ENCODE assay signal across 8 mouse cellular contexts in the genomic region with DNA sequence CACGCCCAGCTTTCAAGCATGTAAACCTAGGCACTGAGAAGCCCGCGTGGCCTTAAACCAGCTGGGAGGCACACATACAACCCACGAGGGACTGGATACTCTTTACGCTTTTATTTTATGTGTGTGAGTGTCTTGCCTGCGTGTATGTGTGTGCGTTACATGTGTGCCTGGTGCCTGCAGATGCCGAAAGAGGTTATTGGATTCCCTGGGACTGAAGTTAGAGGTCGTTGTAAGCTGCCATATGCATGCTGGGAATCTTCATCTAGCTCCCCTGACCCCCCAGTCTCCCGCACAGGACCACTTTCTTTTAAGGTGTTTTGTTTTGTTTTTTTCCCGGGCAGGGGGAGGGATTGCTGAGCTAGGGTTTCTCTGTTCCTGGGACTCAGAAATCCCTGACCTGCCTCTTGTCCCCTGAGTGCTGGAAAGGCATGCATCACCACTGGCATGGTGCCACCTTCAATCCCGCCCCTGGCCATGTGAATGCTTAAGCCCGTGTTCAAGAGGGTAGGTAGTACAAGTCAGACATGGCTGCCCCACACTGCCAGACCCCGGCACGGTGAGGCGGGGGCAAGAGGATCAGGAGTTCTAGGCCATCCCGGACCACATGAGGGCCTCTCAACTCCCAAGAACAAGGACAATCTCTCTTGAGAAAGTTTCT. TPM values are rescaled to one million over a fixed set of nuclear protein-coding genes. Genes with fewer than 3 reads are reported as not detected.
DNase-seq lines count a peak whose midpoint lies in the region; ATAC-seq and TF ChIP-seq lines count a peak whose summit lies in the region.

No protein-coding gene starts in this region.

- no peak for DNase-seq in G1E (ENCODE audit: low spot score)
- peak; percentile 42 to 66 for DNase-seq in heart, adult 9 months (ENCODE audit: low spot score in 2 of 2)
- peak; percentile 87 for DNase-seq in kidney, adult 9 months
- peak; percentile 84 for DNase-seq in lung, postnatal 10 days
- no peak for DNase-seq in right cerebral cortex, adult 18-20 months
- DNase-seq in T-cell, adult 2 months (ENCODE audit: low spot score), result no peak

- WGBS in bone marrow, adult 2 months, result 40% methylated on average over 17 of the region's 17 CpGs
- WGBS in stomach, embryonic 14.5 days, result 44% methylated on average over 17 of the region's 17 CpGs

- peak overlapping the region; percentile 83 for H3K4me2 ChIP-seq in stomach, embryonic 14.5 days (replicated peaks; ENCODE audit: low read depth, low read length)

- peaks cover 59% of the 10 kb centered on the region for H3K4me1 ChIP-seq in G1E (ENCODE audit: insufficient read depth, low read depth, low read length)
- peaks cover 6% of the 10 kb centered on the region; the same call in 1 of the 2 replicates for H3K4me1 ChIP-seq in bone marrow, adult 2 months (ENCODE audit: control insufficient read depth, insufficient read depth, low read length)
- H3K4me1 ChIP-seq in stomach, embryonic 14.5 days (ENCODE audit: control insufficient read depth, insufficient read depth, low read length), result peaks cover 14% of the 10 kb centered on the region

- H3K27ac ChIP-seq in bone marrow, adult 2 months (ENCODE audit: control insufficient read depth, insufficient read depth, low read depth, low read length, poor library complexity), result peak overlapping the region; percentile 84
- no peak overlapping the region for H3K27ac ChIP-seq in stomach, embryonic 14.5 days (ENCODE audit: low read length)

- no peak overlapping the region for H3K9ac ChIP-seq in stomach, embryonic 14.5 days (replicated peaks; ENCODE audit: low read depth, low read length)

- peaks cover 4% of the 10 kb centered on the region; the same call in 1 of the 2 replicates for H3K27me3 ChIP-seq in G1E (ENCODE audit: insufficient read depth, low read length)
- no peaks in the 10 kb centered on the region for H3K27me3 ChIP-seq in stomach, embryonic 14.5 days (ENCODE audit: control insufficient read depth, insufficient read depth, low read length)

- peaks cover 54% of the 10 kb centered on the region for H3K36me3 ChIP-seq in G1E (replicated peaks)
- H3K36me3 ChIP-seq in stomach, embryonic 14.5 days (ENCODE audit: control insufficient read depth, insufficient read depth, low read length), result 0 out of 2 replicates have a peak, but pooled peaks cover 3% of the 10 kb centered on the region

- ATAC-seq in G1E (ENCODE audit: extremely low read depth, insufficient number of reproducible peaks, low FRiP score, poor library complexity, severe bottlenecking), result no peak
- no peak for ATAC-seq in stomach, embryonic 14.5 days (ENCODE audit: insufficient number of reproducible peaks, insufficient read depth, low FRiP score, low read depth)

- H3K4me3 ChIP-seq in G1E (ENCODE audit: low read depth, low read length), result peak overlapping the region; percentile 94
- H3K4me3 ChIP-seq in bone marrow, adult 2 months (replicated peaks; ENCODE audit: control insufficient read depth, low read depth, low read length), result peak overlapping the region; percentile 93
- peak overlapping the region; percentile 50 for H3K4me3 ChIP-seq in stomach, embryonic 14.5 days (ENCODE audit: low read depth, low read length)

- no peak for TF ChIP-seq CTCF in G1E (IDR thresholded peaks at IDR 0.05; ENCODE audit: low read depth, low read length)
- TF ChIP-seq CTCF in bone marrow, adult 2 months (IDR thresholded peaks at IDR 0.05; ENCODE audit: control insufficient read depth, insufficient read depth, low read length), result no peak

- no peaks in the 10 kb centered on the region for H3K9me3 ChIP-seq in G1E (replicated peaks)
- no peaks in the 10 kb centered on the region for H3K9me3 ChIP-seq in stomach, embryonic 14.5 days (ENCODE audit: control insufficient read depth, low read depth, low read length)

- peak; percentile 29; the same call in 1 of the 2 replicates for TF ChIP-seq POLR2A in bone marrow, adult 2 months (IDR thresholded peaks at IDR 0.05; ENCODE audit: borderline replicate concordance, control insufficient read depth, low read depth, low read length)

RNA-seq across cellular contexts. Expression of a gene that starts 2.7 kb away (rescaled TPM):
- total RNA-seq in G1E (2014; fragmentation: Nextera tagmentation), result 18.8 and 61.2 TPM in 2 replicates
- total RNA-seq in G1E (2017), result 5.9 and 7.1 TPM in 2 replicates
- 13.9 and 14.7 TPM in 2 replicates for polyA plus RNA-seq in G1E (2012)
- polyA plus RNA-seq in bone marrow, adult 2 months (2011; ENCODE audit: insufficient read depth, insufficient read length, low replicate concordance, missing spikeins), result 186 and 343 TPM in 2 replicates
- polyA plus RNA-seq in stomach, embryonic 14.5 days (2014; fragmentation: Nextera tagmentation; extraction: Ambion mirVana), result 36.7 and 39.0 TPM in 2 replicates

RNA-seq across cellular contexts. Expression of a gene that starts 31.8 kb away (rescaled TPM):
- total RNA-seq in G1E (2014; fragmentation: Nextera tagmentation) (40.3 and 67.7 TPM in 2 replicates), G1E (2017) (33.8 and 38.9 TPM in 2 replicates)
- polyA plus RNA-seq in G1E (2012), result 62.4 and 64.4 TPM in 2 replicates
- 41.2 and 92.7 TPM in 2 replicates for polyA plus RNA-seq in bone marrow, adult 2 months (2011; ENCODE audit: insufficient read depth, insufficient read length, low replicate concordance, missing spikeins)
- 105 and 120 TPM in 2 replicates for polyA plus RNA-seq in stomach, embryonic 14.5 days (2014; fragmentation: Nextera tagmentation; extraction: Ambion mirVana)

RNA-seq across cellular contexts. Expression of a gene that starts 32.6 kb away (rescaled TPM):
- total RNA-seq in G1E (2014; fragmentation: Nextera tagmentation), result 12.3 and 18.0 TPM in 2 replicates
- total RNA-seq in G1E (2017), result 10.5 and 11.3 TPM in 2 replicates
- 30.6 and 32.9 TPM in 2 replicates for polyA plus RNA-seq in G1E (2012)
- 4.7 and 7.2 TPM in 2 replicates for polyA plus RNA-seq in bone marrow, adult 2 months (2011; ENCODE audit: insufficient read depth, insufficient read length, low replicate concordance, missing spikeins)
- polyA plus RNA-seq in stomach, embryonic 14.5 days (2014; fragmentation: Nextera tagmentation; extraction: Ambion mirVana), result 23.8 and 25.8 TPM in 2 replicates

RNA-seq across cellular contexts. Expression of a gene that starts 45.7 kb away (rescaled TPM):
- total RNA-seq in G1E (2014; fragmentation: Nextera tagmentation) (67.8 and 71.1 TPM in 2 replicates), G1E (2017) (97.6 and 127 TPM in 2 replicates)
- polyA plus RNA-seq in G1E (2012), result 373 and 405 TPM in 2 replicates
- polyA plus RNA-seq in bone marrow, adult 2 months (2011; ENCODE audit: insufficient read depth, insufficient read length, low replicate concordance, missing spikeins), result 173 and 200 TPM in 2 replicates
- polyA plus RNA-seq in stomach, embryonic 14.5 days (2014; fragmentation: Nextera tagmentation; extraction: Ambion mirVana), result 274 and 282 TPM in 2 replicates

RNA-seq across cellular contexts. Expression of a gene that starts 58.8 kb away (rescaled TPM):
- 23.6 and 28.7 TPM in 2 replicates for total RNA-seq in G1E (2014; fragmentation: Nextera tagmentation)
- 3.9 and 4.4 TPM in 2 replicates for total RNA-seq in G1E (2017)
- 13.6 and 22.4 TPM in 2 replicates for polyA plus RNA-seq in G1E (2012)
- polyA plus RNA-seq in bone marrow, adult 2 months (2011; ENCODE audit: insufficient read depth, insufficient read length, low replicate concordance, missing spikeins), result 22.7 and 34.2 TPM in 2 replicates
- 14.2 and 14.6 TPM in 2 replicates for polyA plus RNA-seq in stomach, embryonic 14.5 days (2014; fragmentation: Nextera tagmentation; extraction: Ambion mirVana)

Comparison
In these comparisons a context has a peak if more than half of its experiments do, and no peak if none do; other contexts are left out.
1. DNase-seq: peak in heart, adult 9 months (2 of 2), kidney, adult 9 months (single experiment) and lung, postnatal 10 days (single experiment); none in G1E (single experiment), right cerebral cortex, adult 18-20 months (single experiment) and T-cell, adult 2 months (single experiment).
2. Peak in every context shown above with its lines, with median percentiles within 50 percentile points of each other: H3K4me3 ChIP-seq.